19 mouse cellular contexts compared by ENCODE assay signal in the genomic region with DNA sequence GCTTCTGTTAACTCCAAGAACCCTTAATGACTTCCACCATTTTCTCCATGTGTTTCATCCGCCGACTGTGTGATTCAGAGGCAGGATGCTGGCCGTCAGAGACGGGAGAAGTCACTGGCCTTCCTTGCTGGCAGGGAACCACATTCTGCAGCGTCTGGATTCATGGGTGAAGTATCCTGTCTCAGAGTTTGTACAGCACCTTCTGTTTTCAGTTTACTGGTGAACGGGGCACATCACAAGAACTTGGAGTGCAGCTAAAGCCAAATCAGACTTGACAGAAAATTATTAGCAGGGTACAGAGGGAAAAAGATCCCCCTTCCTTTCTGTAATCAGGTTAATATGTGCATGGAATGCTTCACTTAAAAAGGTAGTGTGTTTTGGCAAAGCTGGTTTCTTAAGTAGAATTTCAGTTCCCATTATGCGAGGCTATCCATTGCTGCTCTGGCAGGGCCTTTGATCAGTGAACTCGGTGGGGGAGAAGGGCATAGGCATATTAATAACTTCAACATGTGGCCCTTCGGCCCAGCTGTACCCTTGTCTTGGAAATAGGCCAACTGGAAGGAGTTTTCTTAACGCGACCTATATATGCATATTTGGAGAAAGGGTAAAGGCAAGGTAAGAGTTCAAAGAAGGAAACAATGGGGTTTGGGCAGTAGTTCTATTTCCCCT.
DNase-seq lines count a peak whose midpoint lies in the region; ATAC-seq and TF ChIP-seq lines count a peak whose summit lies in the region.
"Had no signal": no experiment of that assay in that cellular context is flagged by ENCODE, and none has a peak within 500 bp of the region (broad histone marks: within the 10 kb centered on the region; RNA-seq: fewer than 3 reads in every experiment).

No protein-coding gene starts in this region.

- H3K4me2 ChIP-seq in hindbrain, embryonic 13.5 days = no peak overlapping the region
- H3K4me2 ChIP-seq in embryonic facial prominence, embryonic 13.5 days = peak overlapping the region; percentile 26
- H3K4me2 ChIP-seq in limb, embryonic 14.5 days (replicated peaks; ENCODE audit: low read depth, low read length, severe bottlenecking) = no peak overlapping the region; the same call in 1 of the 2 replicates
- H3K4me2 ChIP-seq: liver, embryonic 13.5 days; midbrain, embryonic 12.5 days; stomach, embryonic 15.5 days had no signal

- no peaks in the 10 kb centered on the region for H3K36me3 ChIP-seq in hindbrain, embryonic 10.5 days
- H3K36me3 ChIP-seq in hindbrain, embryonic 13.5 days = no peaks in the 10 kb centered on the region
- H3K36me3 ChIP-seq in embryonic facial prominence, embryonic 13.5 days = no peaks in the 10 kb centered on the region
- H3K36me3 ChIP-seq in limb, embryonic 14.5 days (ENCODE audit: control insufficient read depth, insufficient read depth, low read length) = no peaks in the 10 kb centered on the region
- H3K36me3 ChIP-seq: liver, embryonic 13.5 days; midbrain, embryonic 12.5 days; stomach, embryonic 15.5 days had no signal

- 63% methylated on average over 11 of the region's 11 CpGs for WGBS in hindbrain, embryonic 10.5 days
- 67% methylated on average over 11 of the region's 11 CpGs for WGBS in hindbrain, embryonic 13.5 days
- 23% methylated on average over 11 of the region's 11 CpGs for WGBS in embryonic facial prominence, embryonic 13.5 days
- 20% methylated on average over 11 of the region's 11 CpGs for WGBS in limb, embryonic 14.5 days

- 0 out of 2 replicates have a peak, but pooled peaks cover 2% of the 10 kb centered on the region for H3K9me3 ChIP-seq in hindbrain, embryonic 10.5 days
- peaks cover 5% of the 10 kb centered on the region; the same call in 1 of the 2 replicates for H3K9me3 ChIP-seq in hindbrain, embryonic 13.5 days
- H3K9me3 ChIP-seq in embryonic facial prominence, embryonic 13.5 days = no peaks in the 10 kb centered on the region
- peaks cover 6% of the 10 kb centered on the region; the same call in 1 of the 2 replicates for H3K9me3 ChIP-seq in limb, embryonic 14.5 days (ENCODE audit: control insufficient read depth, low read length)
- H3K9me3 ChIP-seq: liver, embryonic 13.5 days; stomach, embryonic 15.5 days had no signal

- H3K27ac ChIP-seq in hindbrain, embryonic 10.5 days = peak overlapping the region; percentile 43; the same call in 1 of the 2 replicates
- no peak overlapping the region for H3K27ac ChIP-seq in hindbrain, embryonic 13.5 days
- peak overlapping the region; percentile 81 for H3K27ac ChIP-seq in embryonic facial prominence, embryonic 13.5 days
- peak overlapping the region; percentile 39 for H3K27ac ChIP-seq in limb, embryonic 14.5 days (replicated peaks; ENCODE audit: low read depth, low read length)
- H3K27ac ChIP-seq: hindbrain, postnatal 0 days; left cerebral cortex, adult 2 months; liver, embryonic 13.5 days; midbrain, embryonic 12.5 days; stomach, embryonic 15.5 days had no signal

- no peak overlapping the region for H3K9ac ChIP-seq in hindbrain, embryonic 13.5 days
- no peak overlapping the region for H3K9ac ChIP-seq in embryonic facial prominence, embryonic 13.5 days
- H3K9ac ChIP-seq in limb, embryonic 14.5 days (ENCODE audit: low read depth, low read length, severe bottlenecking) = no peak overlapping the region
- H3K9ac ChIP-seq: liver, embryonic 13.5 days; midbrain, embryonic 12.5 days; stomach, embryonic 15.5 days had no signal

- intact Hi-C loops in heart, postnatal 25 days (cut with DNase I) = no loop called here

- no peaks in the 10 kb centered on the region for H3K27me3 ChIP-seq in hindbrain, embryonic 10.5 days (ENCODE audit: insufficient read depth, poor library complexity, severe bottlenecking)
- H3K27me3 ChIP-seq in hindbrain, embryonic 13.5 days = no peaks in the 10 kb centered on the region
- no peaks in the 10 kb centered on the region for H3K27me3 ChIP-seq in embryonic facial prominence, embryonic 13.5 days
- H3K27me3 ChIP-seq in limb, embryonic 14.5 days (ENCODE audit: control insufficient read depth, insufficient read depth, low read length) = no peaks in the 10 kb centered on the region
- H3K27me3 ChIP-seq: liver, embryonic 13.5 days; midbrain, embryonic 12.5 days; stomach, embryonic 15.5 days had no signal

- H3K4me3 ChIP-seq in hindbrain, embryonic 10.5 days = no peak overlapping the region
- no peak overlapping the region for H3K4me3 ChIP-seq in hindbrain, embryonic 13.5 days
- H3K4me3 ChIP-seq in embryonic facial prominence, embryonic 13.5 days = no peak overlapping the region
- no peak overlapping the region for H3K4me3 ChIP-seq in limb, embryonic 14.5 days (replicated peaks; ENCODE audit: low read length)
- H3K4me3 ChIP-seq: erythroblast, embryonic 14.5 days; left cerebral cortex, adult 2 months; liver, embryonic 13.5 days; midbrain, embryonic 12.5 days; stomach, embryonic 15.5 days had no signal

- no peak for TF ChIP-seq CTCF in brain, embryonic 14.5 days (IDR thresholded peaks at IDR 0.05; ENCODE audit: borderline replicate concordance, extremely low read depth, insufficient read depth, insufficient read length)

- 0 out of 2 replicates have a peak, but pooled peaks cover 4% of the 10 kb centered on the region for H3K4me1 ChIP-seq in hindbrain, embryonic 10.5 days (replicated peaks)
- no peaks in the 10 kb centered on the region for H3K4me1 ChIP-seq in hindbrain, embryonic 13.5 days (replicated peaks)
- peaks cover 19% of the 10 kb centered on the region for H3K4me1 ChIP-seq in embryonic facial prominence, embryonic 13.5 days
- H3K4me1 ChIP-seq in limb, embryonic 14.5 days (ENCODE audit: control insufficient read depth, insufficient read depth, low read length) = peaks cover 8% of the 10 kb centered on the region; the same call in 1 of the 2 replicates
- H3K4me1 ChIP-seq: liver, embryonic 13.5 days; midbrain, embryonic 12.5 days; stomach, embryonic 15.5 days had no signal

- no peak for ATAC-seq in hindbrain, embryonic 13.5 days (ENCODE audit: low FRiP score)
- ATAC-seq in embryonic facial prominence, embryonic 13.5 days (ENCODE audit: insufficient number of reproducible peaks, insufficient read depth, low FRiP score, low TSS enrichment, low read depth) = 0 out of 2 replicates have a peak, but pooled peaks have one; percentile 26
- ATAC-seq in limb, embryonic 14.5 days (ENCODE audit: low FRiP score, low read depth) = peak; percentile 44; the same call in 1 of the 2 replicates
- ATAC-seq: hindbrain, postnatal 0 days had no signal

- peak; percentile 57 for DNase-seq in hindbrain, embryonic 10.5 days (ENCODE audit: low spot score)
- peak; percentile 49 for DNase-seq in brain, embryonic 14.5 days (ENCODE audit: low read depth)
- DNase-seq in limb, embryonic 14.5 days (ENCODE audit: low spot score) = peak; percentile 36
- DNase-seq in frontal cortex, postnatal 36 days (ENCODE audit: low spot score in 2 of 2) = no peak
- DNase-seq in cerebellum, postnatal 36 days = no peak
- DNase-seq in heart, postnatal 25 days (ENCODE audit: low spot score) = no peak
- DNase-seq: cerebellum, adult 2 months; kidney, postnatal 36 days; liver, embryonic 13.5 days; lung, postnatal 14 days; right cerebral cortex, postnatal 14 days; thymus, postnatal 4 days had no signal

- TF ChIP-seq POLR2A in brain, embryonic 14.5 days (IDR thresholded peaks at IDR 0.05; ENCODE audit: borderline replicate concordance, extremely low read depth, insufficient read depth, insufficient read length, poor library complexity, severe bottlenecking) = no peak
- no peak for TF ChIP-seq POLR2A in limb, embryonic 14.5 days (IDR thresholded peaks at IDR 0.05; ENCODE audit: borderline replicate concordance, extremely low read depth, insufficient read depth, insufficient read length)

Comparison
In these comparisons a context has a peak if more than half of its experiments do, and no peak if none do; other contexts are left out.
1. DNase-seq: peak in hindbrain, embryonic 10.5 days (single experiment), brain, embryonic 14.5 days (single experiment) and limb, embryonic 14.5 days (single experiment); none in frontal cortex, postnatal 36 days (0 of 2), cerebellum, postnatal 36 days (0 of 2) and heart, postnatal 25 days (single experiment).